Mouse (Mus musculus) embryonic facial prominence, embryonic 10.5 days (tissue): ENCODE data around the gene Etnppl. TPM values are rescaled to one million over a fixed set of nuclear protein-coding genes. Genes with fewer than 3 reads are reported as not detected.

Experiments used
- DNase-seq: peaks from one replicate; pipeline ENCODE4 v3.0.0-alpha.2; 2017; ENCODE audit warnings: low spot score
- H3K27ac ChIP-seq: fragments of 300-500 bp; sonication (generic); replicated peaks from 2 replicates; pipeline ENCODE4 v1.5.1; 2016; ENCODE audit warnings: mild to moderate bottlenecking
- H3K27me3 ChIP-seq: fragments of 300-500 bp; sonication (generic); replicated peaks from 2 replicates; pipeline ENCODE4 v1.6.1; 2016; ENCODE audit warnings: low read depth, mild to moderate bottlenecking; ENCODE audit not compliant: poor library complexity, severe bottlenecking
- H3K36me3 ChIP-seq: fragments of 300-500 bp; sonication (generic); replicated peaks from 2 replicates; pipeline ENCODE4 v1.6.1; 2016; ENCODE audit warnings: mild to moderate bottlenecking, moderate library complexity
- H3K4me1 ChIP-seq: fragments of 300-500 bp; sonication (generic); 2 replicates; pipeline ENCODE4 v1.6.1; 2016
- H3K4me3 ChIP-seq: fragments of 300-500 bp; sonication (generic); 2 replicates; pipeline ENCODE4 v1.5.1; 2016; ENCODE audit warnings: mild to moderate bottlenecking, moderate library complexity
- H3K9me3 ChIP-seq: fragments of 300-500 bp; sonication (generic); 2 replicates; pipeline ENCODE4 v1.6.1; 2016; ENCODE audit warnings: mild to moderate bottlenecking
- WGBS: fragments of 180-500 bp; shearing (Covaris S2); methylation state at CpG from one replicate; pipeline ENCODE4 v1.1.7; 2016; 5-methylcytosine and 5-hydroxymethylcytosine counted together
- polyA plus RNA-seq: library from polyadenylated mRNA; unstranded; fragments of >200 nt; fragmentation: Nextera tagmentation; extraction: Ambion mirVana; gene quantifications from 2 replicates; pipeline ENCODE4 v1.2.1, GENCODE M21; 2016

Gene Etnppl
- polyA plus RNA-seq, 1 experiment from 2014 or later: not detected

DNA sequence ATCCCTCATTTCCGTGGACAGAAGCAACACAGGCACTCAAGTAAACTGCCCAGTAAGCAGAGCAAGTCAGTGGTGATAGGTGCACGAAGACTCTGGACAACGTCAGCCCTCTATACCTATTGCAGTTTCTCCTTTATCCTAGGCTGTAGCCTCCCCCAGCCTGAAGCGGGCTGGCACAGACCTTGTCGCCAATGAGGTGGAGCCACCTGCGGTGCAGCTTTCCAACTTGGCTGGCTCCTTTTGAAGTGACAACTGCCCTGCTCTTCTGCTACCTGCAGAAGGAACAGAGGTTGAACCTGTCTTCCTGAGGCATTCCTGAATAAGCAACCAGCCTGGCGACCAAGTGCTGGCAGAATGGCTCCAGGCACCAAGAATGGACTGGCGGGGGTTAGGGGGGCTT lies 66.6 kb downstream of the Etnppl start:
- no peaks in the 10 kb centered on the region for H3K36me3 ChIP-seq
- H3K4me3 ChIP-seq: no peak overlapping the region
- peaks cover 10% of the 10 kb centered on the region; the same call in 1 of the 2 replicates for H3K4me1 ChIP-seq
- H3K27me3 ChIP-seq: no peaks in the 10 kb centered on the region
- no peak overlapping the region for H3K27ac ChIP-seq
- H3K9me3 ChIP-seq: no peaks in the 10 kb centered on the region
- no peak for DNase-seq
- WGBS: 77% methylated on average over 8 of the region's 8 CpGs

GRCm38 (mm10) chr3:130684276-130685013 lies 67.2 kb downstream of the Etnppl start:
- WGBS: 80% methylated on average over 9 of the region's 9 CpGs
- H3K27me3 ChIP-seq: no peaks in the 10 kb centered on the region
- no peak overlapping the region; the same call in 1 of the 2 replicates for H3K27ac ChIP-seq
- no peak for DNase-seq
- H3K4me1 ChIP-seq: peaks cover 10% of the 10 kb centered on the region; the same call in 1 of the 2 replicates
- H3K36me3 ChIP-seq: no peaks in the 10 kb centered on the region
- H3K4me3 ChIP-seq: no peak overlapping the region
- H3K9me3 ChIP-seq: no peaks in the 10 kb centered on the region

DNA sequence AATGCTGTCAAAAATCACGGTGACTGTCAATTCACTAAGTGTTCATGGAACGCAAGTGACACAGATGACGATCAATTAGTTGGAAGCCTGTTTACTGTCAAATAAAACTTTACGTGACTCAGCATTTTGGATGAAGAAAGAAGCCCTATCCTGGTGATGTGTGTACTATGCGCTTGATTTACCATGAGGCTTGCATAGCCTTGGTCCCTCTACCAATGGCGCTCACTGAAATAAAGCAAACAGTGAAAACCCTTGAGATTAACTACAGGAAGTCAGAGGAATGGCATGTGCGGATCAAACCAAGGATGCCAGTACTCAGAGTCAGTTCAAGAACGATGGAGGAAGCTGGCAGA lies 67.7 kb downstream of the Etnppl start:
- H3K36me3 ChIP-seq: no peaks in the 10 kb centered on the region
- DNase-seq: no peak
- no peaks in the 10 kb centered on the region for H3K27me3 ChIP-seq
- no peak overlapping the region for H3K27ac ChIP-seq
- no peaks in the 10 kb centered on the region for H3K9me3 ChIP-seq
- H3K4me3 ChIP-seq: no peak overlapping the region
- peaks cover 10% of the 10 kb centered on the region; the same call in 1 of the 2 replicates for H3K4me1 ChIP-seq
- WGBS: 84% methylated on average over 8 of the region's 8 CpGs

- Histone ChIP-seq H3K27ac (no peak overlapping the region), H3K9me3 (no peaks in the 10 kb centered on the region), H3K4me1 (peaks cover 20% of the 10 kb centered on the region), H3K36me3 (no peaks in the 10 kb centered on the region), H3K4me3 (no peak overlapping the region), H3K27me3 (no peaks in the 10 kb centered on the region)
- no peak for DNase-seq
- 82% methylated on average over 1 of the region's 1 CpGs for WGBS
Observed at GRCm38 (mm10) chr3:130687051-130687450, 69.8 kb downstream of the Etnppl start.

Other genes starting within 250 kb of the Etnppl start
- gene Ostc, start 92.0 kb downstream of the Etnppl start, polyA plus RNA-seq: 314 TPM in 2 replicates
- 961 and 964 TPM in 2 replicates for gene Rpl34, start 113.0 kb downstream of the Etnppl start, polyA plus RNA-seq